Mouse (Mus musculus): Measurements from ENCODE around the gene Noto.
A peak's percentile ranks its signal among the peaks of the same experiment; 100 is the strongest.

The Noto gene

DNA sequence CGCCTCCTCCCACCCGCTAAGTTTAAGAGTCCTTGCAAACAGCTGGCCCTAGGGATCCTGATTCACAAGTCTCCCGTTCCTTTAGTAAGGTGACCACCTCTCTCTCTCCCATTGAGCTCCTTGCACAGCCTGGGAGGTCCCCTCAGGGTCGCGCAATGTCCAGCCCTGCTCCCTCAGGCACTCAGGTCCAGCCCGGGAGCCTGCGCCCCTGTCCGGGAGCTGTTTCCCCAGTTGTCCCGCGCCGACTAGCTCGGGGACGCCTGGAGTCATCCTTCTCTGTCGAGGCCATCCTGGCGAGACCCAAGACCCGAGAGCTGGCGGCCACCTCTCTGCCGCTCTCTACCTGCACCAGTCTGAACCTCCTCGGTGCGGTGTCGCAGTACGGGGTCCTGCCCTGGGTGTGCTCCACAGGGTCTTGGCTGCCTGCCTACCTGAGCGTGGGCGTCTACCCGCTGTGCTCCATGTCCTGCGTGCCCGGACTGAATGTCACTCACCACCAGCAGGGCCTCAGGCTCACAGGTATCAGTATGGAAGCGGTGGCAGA, at the start of gene Noto:
Gene Noto (plus strand): TSS at position 51 of the 544 bp plus-strand sequence.
- no peak for DNase-seq (ENCODE audit: inconsistent ontology term)

DNA sequence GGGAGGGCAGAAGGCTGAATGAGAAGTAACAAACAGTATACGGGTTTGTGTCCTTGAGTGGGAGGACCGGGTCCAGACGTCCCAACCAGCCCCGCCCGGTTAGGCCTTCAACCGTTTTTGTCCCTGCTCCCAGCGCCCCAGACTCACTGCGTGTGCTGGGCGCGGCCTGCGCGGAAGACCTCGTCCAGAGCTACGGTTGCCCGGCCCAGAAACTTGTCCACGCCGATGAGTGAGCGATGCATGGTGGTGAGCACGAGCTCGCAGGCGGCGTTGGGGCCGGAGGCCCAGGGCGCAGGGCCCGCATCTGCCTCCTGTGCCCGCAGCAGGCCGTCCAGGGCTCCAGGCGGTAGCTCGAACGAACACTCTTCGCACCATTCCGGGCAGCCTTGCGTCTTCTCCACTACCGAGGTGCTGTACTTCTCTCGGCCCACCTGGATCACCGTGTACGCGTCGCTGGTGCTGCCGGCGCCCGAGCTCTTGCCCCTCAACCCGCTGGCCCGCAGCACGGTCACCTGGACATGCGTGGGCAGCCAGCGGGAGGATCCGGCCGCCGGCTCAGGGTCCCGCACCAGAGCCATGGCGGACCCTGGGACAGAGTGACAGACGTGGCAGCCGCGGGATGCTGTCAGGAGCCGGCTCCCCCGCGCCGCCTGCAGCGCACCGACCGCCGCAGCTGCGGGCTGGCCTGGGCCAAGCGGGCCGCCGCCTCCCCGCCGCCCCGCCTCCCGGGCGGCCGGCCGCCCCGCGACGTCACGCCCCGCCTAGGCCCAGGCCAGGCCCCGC, 49.5 kb upstream of the Noto start, which contains the start of gene Rab11fip5:
Gene Rab11fip5 (minus strand): TSS at position 684 of the 783 bp plus-strand sequence.
- DNase-seq (ENCODE audit: inconsistent ontology term), result no peak

DNA sequence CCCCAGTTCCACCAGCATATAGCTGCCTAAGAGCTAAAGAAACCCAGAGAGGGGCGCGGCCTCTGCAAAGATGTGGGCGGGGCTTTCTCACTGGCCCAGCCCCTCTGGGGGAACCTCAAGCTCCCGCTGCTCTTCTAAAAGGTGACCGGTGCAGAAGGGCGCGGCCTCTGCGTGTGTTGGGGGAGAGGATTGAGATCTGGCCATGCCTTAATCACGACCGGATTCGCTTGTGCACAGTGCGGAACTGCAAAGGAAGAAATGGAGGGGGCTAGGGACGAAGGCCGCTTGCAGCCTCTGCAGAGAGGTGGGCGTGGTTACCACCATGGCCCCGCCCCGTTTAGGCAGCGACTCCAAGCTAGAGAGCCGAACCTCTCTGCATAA, 49.0 kb upstream of the Noto start:
- DNase-seq (ENCODE audit: inconsistent ontology term), result peak; percentile 99

DNA sequence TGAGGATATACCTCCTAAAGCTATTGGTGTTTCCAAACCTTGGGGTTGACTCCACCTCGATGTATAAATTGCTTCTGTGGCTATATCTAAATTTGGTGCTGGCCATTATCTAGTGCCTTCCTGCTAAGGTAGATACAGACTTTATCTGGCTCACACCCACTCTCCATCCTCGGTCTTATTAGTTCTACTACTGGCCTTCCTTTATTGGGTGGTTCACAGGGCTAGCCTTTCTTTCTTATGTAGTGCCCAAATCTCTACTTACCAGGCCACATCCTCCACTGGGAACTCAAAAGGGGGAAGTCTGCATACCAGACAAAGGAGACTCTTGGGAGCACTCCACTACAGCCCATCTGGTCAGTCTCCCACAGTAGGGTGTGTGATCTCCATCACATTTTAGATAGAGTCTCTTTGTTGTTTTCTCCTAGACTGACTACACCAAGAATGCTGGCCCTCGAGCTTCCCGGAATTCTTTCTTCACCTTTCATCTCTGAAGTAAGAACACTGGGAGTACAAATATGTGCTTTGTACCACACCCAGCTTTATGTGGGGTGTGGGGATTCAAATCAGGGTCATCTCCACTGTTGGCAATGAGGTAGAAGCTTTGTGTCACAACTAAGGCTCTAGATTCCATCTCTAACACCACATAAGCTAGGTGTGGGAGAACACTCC, 46.5 kb upstream of the Noto start:
- peak; percentile 43 for DNase-seq (ENCODE audit: inconsistent ontology term)

DNA sequence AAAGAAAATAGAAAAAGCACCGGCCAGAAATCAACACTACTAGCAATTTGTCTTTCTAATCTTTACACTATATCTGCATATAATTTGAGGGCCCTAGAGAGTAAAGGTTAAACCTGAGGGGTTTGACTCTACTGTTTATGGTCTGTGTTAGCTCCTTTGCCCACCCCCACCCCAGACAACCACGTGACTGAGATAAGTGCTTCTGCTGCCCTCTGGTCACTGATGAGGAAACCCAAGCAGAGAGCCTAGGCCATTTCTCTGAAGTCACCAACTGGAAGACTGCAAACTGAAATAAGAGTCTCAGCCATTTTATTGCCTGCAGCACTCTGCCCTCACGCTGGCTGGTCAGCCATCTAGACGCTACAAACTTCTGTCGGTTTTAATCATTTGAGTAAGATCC, 45.8 kb upstream of the Noto start:
- no peak for DNase-seq (ENCODE audit: inconsistent ontology term)

DNA sequence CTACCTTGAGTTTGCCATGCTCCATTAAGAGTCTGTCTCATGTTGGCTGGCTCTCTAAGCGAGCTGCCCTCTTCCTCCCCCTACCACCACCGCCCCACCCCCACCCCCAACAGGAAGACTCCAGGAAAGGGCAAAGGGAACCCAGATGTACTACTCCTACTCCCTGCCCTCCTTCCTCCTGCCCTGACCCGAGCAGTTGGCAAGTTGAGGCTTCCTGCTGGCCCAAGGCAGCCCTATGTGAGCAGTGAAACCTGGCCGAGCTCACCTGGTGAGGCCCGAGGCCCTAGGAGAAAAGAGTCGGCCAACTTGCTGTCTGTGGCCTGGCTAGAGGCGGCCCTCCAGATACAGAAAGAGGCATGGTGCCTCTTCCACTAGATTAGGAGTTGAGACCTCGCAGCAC, 45.1 kb upstream of the Noto start:
- no peak for DNase-seq (ENCODE audit: inconsistent ontology term)

DNA sequence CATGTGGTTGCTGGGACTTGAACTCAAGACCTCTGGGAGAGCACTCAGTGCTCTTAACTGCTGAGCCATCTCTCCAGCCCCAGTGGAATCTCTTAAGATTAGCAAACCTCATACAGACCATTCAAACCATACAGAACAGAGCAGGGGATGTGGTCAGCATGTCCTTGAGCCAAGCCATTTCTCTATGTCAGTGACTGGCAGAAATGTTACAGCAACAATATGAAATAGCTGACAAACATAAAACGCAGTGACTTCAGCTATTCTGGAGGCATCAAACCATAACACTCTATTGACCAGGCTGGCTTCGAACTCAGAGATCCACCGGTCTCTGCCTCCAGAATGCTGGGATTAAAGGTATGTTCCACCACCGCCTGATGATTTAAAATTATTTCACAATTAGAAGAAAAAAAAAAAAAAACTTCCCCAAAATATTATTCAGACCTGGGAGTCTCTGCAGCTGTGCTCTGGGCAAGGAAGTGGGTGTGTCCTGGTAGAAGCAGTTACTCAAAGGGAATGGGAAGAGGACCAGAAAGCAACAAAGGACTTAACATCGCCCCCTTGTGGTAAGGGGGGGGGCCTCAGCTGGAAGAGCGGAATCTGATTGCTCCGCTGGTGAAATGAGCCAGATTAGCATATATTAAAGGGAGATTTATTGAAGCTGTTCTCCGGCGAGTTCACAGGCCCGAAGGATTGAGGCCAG, 43.3 kb upstream of the Noto start:
- DNase-seq (ENCODE audit: inconsistent ontology term), result peak; percentile 85

DNA sequence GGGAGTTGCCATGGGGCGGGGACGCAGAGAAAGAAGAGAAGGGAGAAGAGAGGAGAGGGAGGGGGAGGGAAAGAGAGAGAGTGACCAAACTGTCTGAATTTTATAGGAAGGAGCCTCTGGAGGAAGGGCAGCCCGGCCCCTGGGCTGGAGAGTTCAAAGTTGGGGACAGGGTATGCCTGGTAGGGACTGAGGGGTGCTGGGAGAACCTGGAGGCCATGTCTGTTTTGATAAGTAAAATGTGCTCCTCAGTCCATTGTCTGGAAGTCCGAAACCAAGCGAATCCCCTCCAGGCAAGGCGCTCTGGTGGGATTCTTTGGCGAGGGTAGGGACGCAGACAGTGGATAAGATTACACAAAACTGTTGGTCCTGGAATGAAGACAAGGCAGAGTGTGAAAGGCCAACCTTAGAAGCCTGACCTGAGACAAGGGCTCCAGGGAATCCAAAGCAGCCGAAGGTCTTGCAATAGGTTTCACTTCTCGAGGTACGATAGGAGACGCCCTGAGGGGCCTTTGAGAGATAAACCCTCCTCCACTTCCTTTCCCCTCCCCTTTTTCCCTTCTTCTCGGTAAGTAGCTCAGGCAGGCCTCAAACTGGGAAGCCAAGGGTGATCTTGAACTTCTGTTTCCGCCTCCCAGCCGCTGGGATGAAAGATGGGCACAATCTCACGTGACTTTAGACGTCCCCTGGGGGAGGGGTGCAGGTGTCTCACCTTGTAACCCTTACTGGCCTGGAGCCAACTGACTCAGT, 42.6 kb upstream of the Noto start:
- DNase-seq (ENCODE audit: inconsistent ontology term), result no peak

DNA sequence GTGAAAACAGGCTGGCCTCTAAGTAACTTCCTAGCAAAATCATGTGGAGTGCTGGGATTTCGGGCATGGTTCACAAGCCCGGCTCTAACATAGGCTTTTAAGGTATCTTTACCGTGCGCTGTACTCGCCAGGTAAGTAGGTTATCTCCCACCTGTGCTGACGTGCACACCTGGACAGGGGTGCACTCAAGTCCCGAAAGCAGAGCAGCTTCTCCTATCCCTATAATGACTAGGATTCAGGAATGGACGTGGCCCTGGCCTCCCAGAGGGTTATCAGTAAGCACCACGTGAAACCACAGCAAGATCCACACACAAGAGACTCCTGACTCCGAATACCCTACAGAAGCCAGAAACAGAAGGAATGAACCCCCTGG, 42.1 kb upstream of the Noto start:
- DNase-seq (ENCODE audit: inconsistent ontology term), result no peak

DNA sequence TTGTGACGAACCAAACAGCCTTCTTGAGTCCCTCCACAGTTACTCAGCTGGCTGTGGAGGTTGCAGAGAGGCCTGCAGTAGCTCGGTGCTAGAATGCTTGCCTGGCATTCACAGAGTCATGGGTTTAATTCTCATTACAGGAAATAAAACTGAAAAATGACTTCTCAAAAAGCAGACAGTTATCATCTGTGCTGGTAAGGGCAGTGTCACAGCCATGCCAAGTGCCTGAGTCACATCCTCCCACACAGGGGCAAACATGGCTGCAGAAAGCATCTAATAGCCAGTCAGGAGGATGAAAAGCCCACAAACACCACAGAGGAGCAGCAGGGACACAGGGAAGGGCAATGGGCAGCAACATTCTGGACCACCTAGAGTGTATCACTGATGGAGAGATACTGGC, 40.9 kb upstream of the Noto start:
- DNase-seq (ENCODE audit: inconsistent ontology term), result peak; percentile 71

DNA sequence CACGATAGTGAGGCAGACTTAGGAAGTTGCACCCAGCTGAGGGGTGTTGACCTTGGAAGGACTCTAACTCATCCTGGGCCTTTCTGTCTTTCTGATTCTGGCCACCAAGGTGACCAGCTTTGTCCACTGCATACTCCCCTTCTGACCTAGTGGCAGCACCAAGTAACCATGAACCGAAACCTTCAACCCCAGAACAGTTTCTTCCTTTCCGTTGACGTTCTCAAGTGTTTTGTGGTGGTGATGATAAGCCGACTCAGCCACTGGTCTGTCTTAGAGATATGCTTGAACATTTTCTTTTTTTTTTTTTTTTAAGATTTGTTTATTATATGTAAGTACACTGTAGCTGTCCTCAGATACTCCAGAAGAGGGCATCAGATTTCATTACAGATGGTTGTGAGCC, 35.1 kb upstream of the Noto start:
- no peak for DNase-seq (ENCODE audit: inconsistent ontology term)

DNA sequence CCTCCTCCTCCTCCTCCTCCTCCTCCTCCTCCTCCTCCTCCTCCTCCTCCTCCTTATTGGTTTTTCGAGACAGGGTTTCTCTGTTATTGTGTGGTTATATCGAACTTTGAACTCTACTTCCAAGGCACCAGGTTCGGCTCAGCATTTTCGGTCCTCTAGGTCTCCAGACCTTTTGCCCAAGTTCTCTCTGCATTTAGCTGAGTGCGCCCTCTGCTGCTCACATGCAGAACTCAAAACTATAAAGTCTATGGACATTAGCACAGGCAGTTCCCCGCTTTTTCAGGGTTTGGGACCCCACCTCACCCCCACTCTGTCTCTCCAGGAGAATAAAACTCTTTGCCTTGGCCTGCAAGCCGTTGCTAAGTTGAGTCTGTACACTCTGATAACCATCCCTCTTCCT, 31.9 kb upstream of the Noto start:
- no peak for DNase-seq (ENCODE audit: inconsistent ontology term)

DNA sequence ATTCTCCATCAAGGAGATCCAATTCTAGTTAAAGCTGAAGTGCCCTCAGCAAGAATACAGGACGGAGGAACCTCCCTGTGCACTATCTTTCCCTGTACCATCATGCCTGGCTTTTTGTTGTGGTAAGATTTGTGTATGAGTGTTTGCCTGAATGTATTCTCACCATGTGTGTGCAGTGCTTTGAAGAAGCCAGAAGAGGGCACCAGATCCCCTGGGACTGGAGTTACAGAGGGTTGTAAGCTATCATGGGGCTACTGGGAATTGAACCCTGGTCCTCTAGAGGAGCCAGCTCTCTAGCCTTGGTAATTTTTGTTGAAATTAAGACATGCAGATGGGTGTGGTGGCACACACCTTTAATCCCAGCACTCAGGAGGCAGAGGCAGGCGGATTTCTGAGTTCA, 28.3 kb upstream of the Noto start:
- no peak for DNase-seq (ENCODE audit: inconsistent ontology term)

DNA sequence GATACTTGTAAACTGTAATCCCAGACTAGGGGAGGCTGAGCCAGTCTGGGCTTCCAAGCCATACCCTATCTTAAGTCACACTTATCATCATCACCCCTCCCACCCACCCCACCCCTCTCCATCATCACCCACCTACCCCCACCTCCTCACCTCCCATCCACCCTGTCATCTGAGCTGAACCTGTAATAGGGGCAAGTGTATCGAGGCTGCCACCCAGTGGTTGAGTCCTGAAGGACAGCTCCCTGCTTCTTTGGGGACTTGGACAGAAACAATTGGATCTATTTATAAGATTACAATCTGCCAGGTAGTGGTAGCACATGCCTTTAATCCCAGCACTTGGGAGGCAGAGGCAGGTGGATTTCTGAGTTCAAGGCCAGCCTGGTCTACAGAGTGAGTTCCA, 26.5 kb upstream of the Noto start:
- no peak for DNase-seq (ENCODE audit: inconsistent ontology term)

DNA sequence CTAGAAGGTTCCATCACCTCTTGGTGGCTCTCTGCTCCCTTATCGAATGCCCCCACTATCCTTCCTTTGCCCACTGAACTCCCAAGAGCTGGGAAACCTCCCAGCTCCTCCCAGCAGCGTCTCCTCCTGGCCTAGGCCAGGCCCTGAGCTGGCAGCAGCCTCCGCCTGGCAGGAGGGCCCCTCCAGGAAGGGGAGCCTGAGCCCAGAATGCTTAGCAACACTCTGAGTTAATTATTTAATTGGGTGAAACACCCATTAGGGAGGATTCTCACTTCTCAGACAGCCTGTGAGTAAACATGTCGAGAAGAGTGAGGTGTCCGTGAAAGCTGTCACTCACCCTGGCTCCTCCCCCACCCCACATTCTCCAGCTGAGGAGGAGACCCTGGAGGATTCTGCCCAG, 24.0 kb upstream of the Noto start:
- DNase-seq (ENCODE audit: inconsistent ontology term), result no peak

DNA sequence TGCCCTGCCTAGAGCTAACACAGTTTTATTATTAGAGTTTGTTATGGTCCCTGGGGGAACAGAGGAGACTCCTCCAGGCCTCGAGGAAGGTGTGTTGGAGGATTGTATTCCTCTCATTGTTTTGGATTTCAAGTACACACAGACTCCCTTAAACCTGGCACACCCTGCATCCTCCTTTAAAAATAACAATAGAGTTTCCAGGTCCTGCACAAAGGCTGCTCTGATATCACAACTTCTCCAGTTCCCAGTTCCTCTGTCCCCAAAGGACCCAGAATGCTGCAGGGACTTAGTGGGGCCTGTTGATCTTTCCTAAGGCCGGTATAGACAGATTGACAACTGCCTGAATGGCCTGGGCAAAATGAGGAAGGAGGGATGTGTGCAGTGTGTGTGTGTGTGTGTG, 21.1 kb upstream of the Noto start:
- DNase-seq (ENCODE audit: inconsistent ontology term), result no peak

DNA sequence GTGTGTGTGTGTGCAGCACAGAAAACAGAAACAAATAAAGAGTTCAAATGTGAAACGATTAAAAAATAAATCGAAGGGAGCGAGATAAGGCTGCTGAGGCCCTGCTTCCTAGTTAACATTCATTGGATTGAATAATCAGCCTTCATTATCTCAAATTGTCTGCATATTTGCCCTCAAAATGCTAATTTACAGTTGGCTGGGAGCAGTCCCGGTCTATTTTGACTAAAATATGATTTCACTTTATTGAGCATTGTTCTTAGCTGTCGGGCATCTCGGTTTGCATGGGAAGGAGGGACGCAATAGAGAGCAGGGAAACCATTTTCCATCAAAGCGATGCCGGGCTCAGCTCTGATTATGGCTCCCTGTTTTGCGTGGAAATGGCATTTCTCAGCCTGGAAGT, 20.6 kb upstream of the Noto start:
- peak; percentile 53 for DNase-seq (ENCODE audit: inconsistent ontology term)

DNA sequence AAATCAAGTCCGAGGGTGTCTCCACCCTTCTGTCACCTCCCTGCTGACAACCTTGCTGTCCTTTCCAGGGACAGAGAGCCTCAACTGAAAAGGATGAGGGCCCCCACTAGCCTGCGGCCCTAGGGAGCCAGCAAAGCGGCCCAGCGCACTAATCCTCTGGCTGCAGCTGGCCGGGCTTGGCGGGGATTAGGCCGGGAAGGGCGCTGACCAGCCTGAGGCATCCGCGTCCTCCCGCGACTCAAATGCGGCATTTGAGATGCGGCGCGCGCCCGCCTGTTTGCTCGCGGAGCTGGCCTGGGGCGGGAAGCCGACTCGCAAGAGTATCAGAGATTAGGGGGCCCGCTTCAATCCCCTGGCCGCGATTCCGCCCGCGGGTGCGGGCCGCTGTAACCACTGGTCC, 14.7 kb upstream of the Noto start:
- peak; percentile 27 for DNase-seq (ENCODE audit: inconsistent ontology term)

DNA sequence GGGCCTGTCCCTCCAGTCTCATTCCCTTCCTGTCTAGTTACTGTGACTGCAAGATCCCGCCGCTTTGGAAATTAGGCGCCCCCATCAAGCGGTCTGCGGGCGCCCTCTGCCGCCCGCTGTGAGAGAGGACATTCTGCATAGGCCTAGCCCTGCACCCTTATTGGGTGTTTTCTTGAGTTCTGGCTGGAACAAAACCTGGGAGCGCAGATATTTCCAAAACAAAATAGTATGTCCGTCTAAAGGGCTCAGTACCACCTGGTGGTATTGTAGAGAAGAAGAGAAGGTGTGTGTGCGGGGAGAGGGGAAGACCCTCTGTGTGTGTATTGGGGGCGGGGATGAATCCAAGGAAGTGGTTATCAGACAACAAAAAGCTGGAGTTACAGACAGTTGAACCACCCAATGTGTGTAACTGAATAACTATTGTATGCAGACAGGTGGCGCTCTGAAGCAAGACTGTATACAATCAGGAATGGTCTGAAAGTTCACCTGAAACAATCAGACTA, 12.9 kb upstream of the Noto start:
- DNase-seq (ENCODE audit: inconsistent ontology term), result peak; percentile 89

DNA sequence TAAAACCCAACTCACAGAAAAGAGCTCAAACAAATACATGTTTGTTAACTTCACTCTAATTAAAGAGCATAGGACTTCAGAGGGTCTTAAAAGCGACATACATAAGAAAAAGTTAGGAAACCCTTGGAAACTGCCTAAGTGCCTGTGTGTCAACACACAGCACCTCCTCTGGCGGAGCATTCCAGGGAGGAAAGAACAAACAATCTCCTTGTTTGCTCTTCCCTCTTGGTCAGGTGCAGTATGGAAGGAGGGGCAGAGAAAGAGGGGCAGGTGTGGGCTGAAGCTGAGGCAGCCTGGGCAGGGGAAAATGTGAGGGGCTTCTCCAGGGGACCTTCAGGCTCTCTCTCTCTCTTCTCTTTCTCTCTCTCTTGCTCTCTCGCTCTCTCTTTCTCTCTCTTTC, 7.9 kb upstream of the Noto start:
- DNase-seq (ENCODE audit: inconsistent ontology term), result no peak

DNA sequence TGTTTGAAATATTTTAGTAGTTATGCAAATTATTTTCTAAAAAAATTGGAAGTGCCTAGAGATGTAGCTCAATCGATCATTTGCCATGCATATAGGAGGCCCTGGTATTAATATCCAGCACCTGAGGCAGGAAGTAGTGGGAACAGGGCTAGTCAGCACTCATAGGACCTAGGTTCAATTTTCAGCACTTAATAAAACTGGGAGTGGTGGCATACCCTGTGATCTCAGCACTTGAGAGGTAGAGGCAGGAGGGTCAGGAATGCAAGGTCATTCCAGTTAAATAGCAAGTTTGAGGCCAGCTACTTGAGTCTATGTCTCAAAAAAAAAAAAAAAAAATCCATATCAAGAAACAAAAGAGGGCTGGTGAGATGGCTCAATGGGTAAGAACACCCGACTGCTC, 4.5 kb upstream of the Noto start:
- peak; percentile 23 for DNase-seq (ENCODE audit: inconsistent ontology term)

Measured in Muller cell, postnatal 12 days (primary cell).